Mouse (Mus musculus): ENCODE data around the gene Arhgap4. TPM values are rescaled to one million over a fixed set of nuclear protein-coding genes. Genes with fewer than 3 reads are reported as not detected.
A peak's percentile ranks its signal among the peaks of the same experiment; 100 is the strongest.

Arhgap4 gene
- polyA plus RNA-seq, 1 experiment: 0.24 TPM

GRCm38 (mm10) chrX:73942294-73942693 lies 20.6 kb upstream of the Arhgap4 start:
- no peaks in the 10 kb centered on the region for H3K27me3 ChIP-seq (ENCODE audit: control insufficient read depth, insufficient read depth, insufficient read length)
- H3ac ChIP-seq (ENCODE audit: control insufficient read depth, insufficient read length): no peak overlapping the region
- no peak for TF ChIP-seq SRF (IDR thresholded peaks at IDR 0.05; ENCODE audit: control insufficient read depth, insufficient read length, low read depth)
- no peak for TF ChIP-seq MYOG (IDR thresholded peaks at IDR 0.05; ENCODE audit: control insufficient read depth in 1 of 3, insufficient read depth in 1 of 3, insufficient read length in 2 of 3, low read depth in 2 of 3)
- no peak for TF ChIP-seq USF1 (IDR thresholded peaks at IDR 0.05; ENCODE audit: low read depth)
- no peak for TF ChIP-seq REST (IDR thresholded peaks at IDR 0.05; ENCODE audit: insufficient read depth, insufficient read length)
- no peak for TF ChIP-seq TCF12 (IDR thresholded peaks at IDR 0.05; ENCODE audit: insufficient read depth, poor library complexity, severe bottlenecking)
- TF ChIP-seq POLR2A (IDR thresholded peaks at IDR 0.05; ENCODE audit: insufficient read length, low read depth): no peak
- TF ChIP-seq MAX (IDR thresholded peaks at IDR 0.05; ENCODE audit: low read depth): no peak
- no peak for TF ChIP-seq MYOD1 (IDR thresholded peaks at IDR 0.05; ENCODE audit: control insufficient read depth in 1 of 3, insufficient read length in 2 of 3, low read depth in 2 of 3)
- no peak for TF ChIP-seq POLR2AphosphoS2 (IDR thresholded peaks at IDR 0.05; ENCODE audit: insufficient read length, low read depth)
- no peak for TF ChIP-seq TCF3 (IDR thresholded peaks at IDR 0.05; ENCODE audit: insufficient read length, low read depth)
- TF ChIP-seq E2F4 (IDR thresholded peaks at IDR 0.05; ENCODE audit: insufficient read depth): no peak
- TF ChIP-seq CEBPB (IDR thresholded peaks at IDR 0.05; ENCODE audit: insufficient read depth, poor library complexity, severe bottlenecking): no peak
- H3K4me2 ChIP-seq (ENCODE audit: low read depth): no peak overlapping the region
- no peaks in the 10 kb centered on the region for H3K79me2 ChIP-seq (ENCODE audit: control insufficient read depth, insufficient read depth)
- peaks cover 9% of the 10 kb centered on the region for H3K36me3 ChIP-seq (ENCODE audit: control insufficient read depth, insufficient read depth)
- H3K4me3 ChIP-seq: no peak overlapping the region

DNA sequence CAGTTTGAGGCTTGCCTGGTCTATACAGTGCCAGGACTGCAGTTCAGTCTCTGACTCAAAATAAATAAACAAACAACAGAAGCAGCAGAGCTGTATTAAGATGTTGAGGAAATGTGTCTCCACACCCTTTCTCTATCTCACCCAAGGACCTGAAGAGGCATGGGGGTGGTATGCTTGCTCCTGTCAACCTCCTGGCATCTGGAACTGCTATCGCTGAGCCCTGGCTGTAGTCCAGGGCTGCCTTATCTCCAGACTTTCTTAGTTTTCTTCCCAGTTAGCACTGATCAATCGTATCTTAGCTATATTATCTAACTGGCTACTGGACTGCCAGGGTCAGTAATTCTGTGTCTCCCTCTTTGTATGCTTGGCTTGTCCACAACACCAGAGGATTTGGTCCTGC lies 20.2 kb upstream of the Arhgap4 start:
- H3K79me2 ChIP-seq (ENCODE audit: control insufficient read depth, insufficient read depth): no peaks in the 10 kb centered on the region
- no peak overlapping the region for H3K4me2 ChIP-seq (ENCODE audit: low read depth)
- H3ac ChIP-seq (ENCODE audit: control insufficient read depth, insufficient read length): no peak overlapping the region
- no peak overlapping the region for H3K4me3 ChIP-seq
- H3K27me3 ChIP-seq (ENCODE audit: control insufficient read depth, insufficient read depth, insufficient read length): no peaks in the 10 kb centered on the region
- no peak for TF ChIP-seq USF1 (IDR thresholded peaks at IDR 0.05; ENCODE audit: low read depth)
- no peak for TF ChIP-seq REST (IDR thresholded peaks at IDR 0.05; ENCODE audit: insufficient read depth, insufficient read length)
- TF ChIP-seq CEBPB (IDR thresholded peaks at IDR 0.05; ENCODE audit: insufficient read depth, poor library complexity, severe bottlenecking): no peak
- TF ChIP-seq TCF12 (IDR thresholded peaks at IDR 0.05; ENCODE audit: insufficient read depth, poor library complexity, severe bottlenecking): no peak
- TF ChIP-seq TCF3 (IDR thresholded peaks at IDR 0.05; ENCODE audit: insufficient read length, low read depth): no peak
- peaks cover 7% of the 10 kb centered on the region for H3K36me3 ChIP-seq (ENCODE audit: control insufficient read depth, insufficient read depth)

GRCm38 (mm10) chrX:73931871-73932270 lies 10.2 kb upstream of the Arhgap4 start:
- TF ChIP-seq MYOD1 (IDR thresholded peaks at IDR 0.05; ENCODE audit: control insufficient read depth in 1 of 3, insufficient read length in 2 of 3, low read depth in 2 of 3) (no peak), POLR2AphosphoS2 (IDR thresholded peaks at IDR 0.05; ENCODE audit: insufficient read length, low read depth) (no peak), CEBPB (IDR thresholded peaks at IDR 0.05; ENCODE audit: insufficient read depth, poor library complexity, severe bottlenecking) (no peak), SRF (IDR thresholded peaks at IDR 0.05; ENCODE audit: control insufficient read depth, insufficient read length, low read depth) (no peak), TCF12 (IDR thresholded peaks at IDR 0.05; ENCODE audit: insufficient read depth, poor library complexity, severe bottlenecking) (no peak), E2F4 (IDR thresholded peaks at IDR 0.05; ENCODE audit: insufficient read depth) (no peak), TCF3 (IDR thresholded peaks at IDR 0.05; ENCODE audit: insufficient read length, low read depth) (no peak), MAX (IDR thresholded peaks at IDR 0.05; ENCODE audit: low read depth) (no peak), POLR2A (IDR thresholded peaks at IDR 0.05; ENCODE audit: insufficient read length, low read depth) (no peak), MYOG (IDR thresholded peaks at IDR 0.05; ENCODE audit: control insufficient read depth in 1 of 3, insufficient read depth in 1 of 3, insufficient read length in 2 of 3, low read depth in 2 of 3) (no peak), USF1 (IDR thresholded peaks at IDR 0.05; ENCODE audit: low read depth) (no peak), REST (IDR thresholded peaks at IDR 0.05; ENCODE audit: insufficient read depth, insufficient read length) (no peak)
- H3K79me2 ChIP-seq (ENCODE audit: control insufficient read depth, insufficient read depth): no peaks in the 10 kb centered on the region
- H3K36me3 ChIP-seq (ENCODE audit: control insufficient read depth, insufficient read depth): no peaks in the 10 kb centered on the region
- no peaks in the 10 kb centered on the region for H3K27me3 ChIP-seq (ENCODE audit: control insufficient read depth, insufficient read depth, insufficient read length)
- H3ac ChIP-seq (ENCODE audit: control insufficient read depth, insufficient read length): no peak overlapping the region
- no peak overlapping the region for H3K4me2 ChIP-seq (ENCODE audit: low read depth)
- no peak overlapping the region for H3K4me3 ChIP-seq

DNA sequence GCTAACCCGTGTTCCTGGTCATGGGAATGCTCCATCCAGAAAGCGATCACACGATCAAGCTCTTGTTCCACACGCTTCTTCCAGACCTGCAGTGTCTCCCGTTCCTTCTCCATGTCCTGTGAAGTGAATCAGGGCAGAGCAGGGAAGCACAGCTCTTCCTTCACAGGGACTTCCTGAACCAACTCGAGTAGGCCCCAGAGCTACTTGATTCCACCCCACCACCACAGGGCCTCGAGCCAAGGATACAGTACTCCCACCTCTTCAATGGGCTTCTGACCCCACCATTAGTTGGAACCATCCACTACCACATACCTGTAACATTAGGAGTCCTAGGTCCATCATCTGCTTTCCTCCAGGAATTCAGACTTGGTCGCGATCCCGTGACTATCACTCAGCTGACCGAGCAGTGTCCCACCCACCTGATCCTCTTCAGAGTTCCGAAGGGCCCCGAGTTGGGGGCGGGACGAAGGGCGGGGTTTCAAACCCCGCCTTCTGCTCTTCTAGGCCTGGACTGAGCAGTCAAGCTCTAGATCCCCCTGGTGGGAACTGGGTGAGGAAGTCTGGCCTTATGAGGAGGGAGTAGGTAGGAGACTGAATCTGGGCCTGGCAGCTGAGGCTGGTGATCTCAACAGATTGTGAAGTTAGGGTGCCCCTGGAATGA lies 8.9 kb upstream of the Arhgap4 start, which contains the start of gene Renbp:
Renbp (minus strand) TSS at position 449 of the 661 bp plus-strand sequence.
- Histone ChIP-seq H3K4me3 (peak within 1 kb of the TSS; percentile 31), H3K27me3 (ENCODE audit: control insufficient read depth, insufficient read depth, insufficient read length) (no peaks in the 10 kb centered on the region), H3K79me2 (ENCODE audit: control insufficient read depth, insufficient read depth) (no peaks in the 10 kb centered on the region), H3ac (ENCODE audit: control insufficient read depth, insufficient read length) (no peak within 1 kb of the TSS), H3K4me2 (ENCODE audit: low read depth) (peak within 1 kb of the TSS; percentile 73), H3K36me3 (ENCODE audit: control insufficient read depth, insufficient read depth) (no peaks in the 10 kb centered on the region)
- TF ChIP-seq REST (IDR thresholded peaks at IDR 0.05; ENCODE audit: insufficient read depth, insufficient read length): no peak
- TF ChIP-seq POLR2A (IDR thresholded peaks at IDR 0.05; ENCODE audit: insufficient read length, low read depth): peak; percentile 45

DNA sequence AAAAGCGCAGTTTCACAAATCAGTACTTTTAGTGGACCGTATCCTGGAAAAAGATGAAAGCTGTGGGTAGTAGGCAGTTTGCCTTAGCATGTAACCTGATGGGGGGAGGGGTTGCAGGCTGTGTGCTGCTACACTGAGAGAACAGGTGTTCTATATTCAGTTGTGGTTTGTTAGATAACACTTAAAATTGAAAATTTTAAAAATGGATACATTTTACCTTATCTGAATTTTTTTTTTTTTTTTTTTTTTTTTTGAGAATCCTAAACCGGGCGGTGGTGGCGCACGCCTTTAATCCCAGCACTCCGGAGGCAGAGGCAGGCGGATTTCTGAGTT lies 846 bp upstream of the Arhgap4 start:
- H3ac ChIP-seq (ENCODE audit: control insufficient read depth, insufficient read length): no peak overlapping the region
- no peaks in the 10 kb centered on the region for H3K27me3 ChIP-seq (ENCODE audit: control insufficient read depth, insufficient read depth, insufficient read length)
- peak overlapping the region; percentile 53 for H3K4me3 ChIP-seq
- peaks cover 6% of the 10 kb centered on the region for H3K79me2 ChIP-seq (ENCODE audit: control insufficient read depth, insufficient read depth)
- TF ChIP-seq MYOG (IDR thresholded peaks at IDR 0.05; ENCODE audit: control insufficient read depth in 1 of 3, insufficient read depth in 1 of 3, insufficient read length in 2 of 3, low read depth in 2 of 3): no peak
- no peak for TF ChIP-seq POLR2A (IDR thresholded peaks at IDR 0.05; ENCODE audit: insufficient read length, low read depth)
- TF ChIP-seq TCF3 (IDR thresholded peaks at IDR 0.05; ENCODE audit: insufficient read length, low read depth): no peak
- no peak for TF ChIP-seq USF1 (IDR thresholded peaks at IDR 0.05; ENCODE audit: low read depth)
- no peak for TF ChIP-seq POLR2AphosphoS2 (IDR thresholded peaks at IDR 0.05; ENCODE audit: insufficient read length, low read depth)
- TF ChIP-seq REST (IDR thresholded peaks at IDR 0.05; ENCODE audit: insufficient read depth, insufficient read length): no peak
- H3K36me3 ChIP-seq (ENCODE audit: control insufficient read depth, insufficient read depth): no peaks in the 10 kb centered on the region
- peak overlapping the region; percentile 58 for H3K4me2 ChIP-seq (ENCODE audit: low read depth)
